ENCODE assay signal across 8 mouse cellular contexts in the genomic region with DNA sequence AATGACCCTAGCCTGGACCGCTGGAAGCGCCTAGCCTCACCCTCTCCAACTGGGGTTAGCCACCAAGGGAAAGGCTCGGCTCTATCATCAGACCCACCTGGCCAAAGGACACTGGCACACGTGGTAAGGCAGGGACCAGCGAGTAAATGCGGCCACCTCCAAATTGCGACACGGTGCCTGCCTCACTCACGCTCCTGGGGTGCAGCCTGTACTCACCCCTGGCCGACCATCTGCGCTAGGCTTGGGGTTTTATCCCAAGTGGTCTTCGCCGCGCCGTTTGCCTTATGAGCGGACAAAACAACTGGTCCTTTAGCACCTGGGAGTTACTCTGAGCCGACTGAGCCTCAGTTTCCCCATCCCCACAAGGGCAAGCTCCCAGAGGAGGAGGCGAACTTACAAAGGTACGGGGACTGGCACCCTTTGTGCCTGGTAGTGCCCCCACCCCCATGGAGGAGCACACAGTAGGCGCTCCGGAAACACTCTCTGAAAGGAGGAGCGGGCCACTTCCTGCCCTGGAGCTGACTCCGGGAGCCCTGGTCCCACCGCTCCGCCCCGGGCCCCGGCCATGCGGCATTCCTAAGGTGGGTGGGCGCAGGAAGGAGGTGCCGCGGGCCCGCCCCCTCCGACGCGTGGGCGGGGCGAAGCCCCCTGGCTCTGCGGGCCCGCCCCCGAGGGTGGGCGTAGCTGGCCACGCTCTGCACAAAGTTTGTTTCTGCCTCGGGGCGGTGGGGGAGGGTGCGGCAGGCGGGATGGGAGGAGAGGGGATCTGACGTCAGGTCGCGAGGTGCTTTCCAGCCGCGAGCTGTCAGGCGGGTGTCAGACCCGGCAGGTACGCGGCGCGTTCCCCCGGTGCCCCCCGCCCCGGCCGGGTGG. TPM values are rescaled to one million over a fixed set of nuclear protein-coding genes. Genes with fewer than 3 reads are reported as not detected.
DNase-seq lines count a peak whose midpoint lies in the region; ATAC-seq and TF ChIP-seq lines count a peak whose summit lies in the region.

A gene (plus strand): TSS at position 689 of the 873 bp plus-strand sequence.

- 2% methylated on average over 47 of the region's 61 CpGs for WGBS in forebrain, embryonic 16.5 days
- WGBS in hindbrain, embryonic 16.5 days, result 2% methylated on average over 56 of the region's 61 CpGs
- 2% methylated on average over 61 of the region's 61 CpGs for WGBS in liver, embryonic 12.5 days (ENCODE audit: insufficient replicate concordance)
- WGBS in thymus, adult 2 months, result 20% methylated on average over 60 of the region's 61 CpGs

- peak within 1 kb of the TSS; percentile 61 to 80 (median 79) for H3K4me3 ChIP-seq in CH12.LX (replicated peaks in 1 of 3; ENCODE audit: low read depth in 2 of 3, low read length in 2 of 3, poor library complexity in 1 of 3)
- H3K4me3 ChIP-seq in forebrain, embryonic 16.5 days (replicated peaks; ENCODE audit: low read length), result peak within 1 kb of the TSS; percentile 75
- H3K4me3 ChIP-seq in hindbrain, embryonic 16.5 days (ENCODE audit: low read length), result peak within 1 kb of the TSS; percentile 66
- peak within 1 kb of the TSS; percentile 83 for H3K4me3 ChIP-seq in liver, embryonic 12.5 days
- H3K4me3 ChIP-seq in thymus, adult 2 months (ENCODE audit: control insufficient read depth, insufficient read depth, low read length), result peak within 1 kb of the TSS; percentile 68

- dilution Hi-C loops in CH12.LX (cut with MboI; ENCODE audit: extremely low pct_ligation_motif_present, extremely low pct_unique_long_range_greater_than_20kb, low sequenced_read_pairs), result no loop called here

- ATAC-seq in forebrain, embryonic 16.5 days, result peak; percentile 72
- peak; percentile 69 for ATAC-seq in hindbrain, embryonic 16.5 days
- ATAC-seq in liver, embryonic 12.5 days, result peak; percentile 77
- no peak for ATAC-seq in cerebellum, adult (ENCODE audit: insufficient number of reproducible peaks, low FRiP score, low TSS enrichment)

- in situ Hi-C loops in CH12.LX (cut with MboI; ENCODE audit: low pct_ligation_motif_present, low pct_unique_long_range_greater_than_20kb, low sequenced_read_pairs), result no loop called here

- TF ChIP-seq POLR2A in CH12.LX (IDR thresholded peaks at IDR 0.05; ENCODE audit: low read depth, low read length), result peak; percentile 49; the same call in 1 of the 2 replicates
- 0 out of 2 replicates have a peak, but pooled peaks have one; percentile 16 for TF ChIP-seq POLR2A in thymus, adult 2 months (IDR thresholded peaks at IDR 0.05; ENCODE audit: control insufficient read depth, extremely low read depth, insufficient read depth, low read length, poor library complexity)

- H3K79me2 ChIP-seq in CH12.LX (replicated peaks; ENCODE audit: control insufficient read depth, extremely low read depth, insufficient read depth, poor library complexity, severe bottlenecking), result peaks cover 18% of the 10 kb centered on the region; the same call in 1 of the 2 replicates

- TF ChIP-seq CTCF in CH12.LX (conservative IDR thresholded peaks at IDR 0.05 in 1 of 2, IDR thresholded peaks at IDR 0.05 in 1 of 2; ENCODE audit: low read depth in 2 of 2, low read length in 2 of 2), result no peak
- 0 out of 2 replicates have a peak, but pooled peaks have one; percentile 65 for TF ChIP-seq CTCF in thymus, adult 2 months (IDR thresholded peaks at IDR 0.05; ENCODE audit: borderline replicate concordance, control insufficient read depth, extremely low read depth, insufficient read depth, low read length, poor library complexity)

- no peak for TF ChIP-seq EP300 in CH12.LX (IDR thresholded peaks at IDR 0.05; ENCODE audit: low read length)

- H3K36me3 ChIP-seq in CH12.LX (replicated peaks in 1 of 2; ENCODE audit: control insufficient read depth in 1 of 2, insufficient read depth in 1 of 2, low read length in 1 of 2), result peaks cover 0 to 21% of the 10 kb centered on the region in 2 experiments
- H3K36me3 ChIP-seq in forebrain, embryonic 16.5 days (ENCODE audit: control insufficient read depth, insufficient read depth), result no peaks in the 10 kb centered on the region
- H3K36me3 ChIP-seq in hindbrain, embryonic 16.5 days (ENCODE audit: control insufficient read depth, insufficient read depth, low read length), result no peaks in the 10 kb centered on the region
- peaks cover 38% of the 10 kb centered on the region for H3K36me3 ChIP-seq in liver, embryonic 12.5 days
- no peaks in the 10 kb centered on the region for H3K36me3 ChIP-seq in thymus, adult 2 months (ENCODE audit: control insufficient read depth, insufficient read depth, low read length)

- TF ChIP-seq RAD21 in CH12.LX (IDR thresholded peaks at IDR 0.05; ENCODE audit: low read depth, low read length), result no peak

- no peak within 1 kb of the TSS for H3K27ac ChIP-seq in CH12.LX (ENCODE audit: insufficient read depth, low read depth)
- peak within 1 kb of the TSS; percentile 82 for H3K27ac ChIP-seq in forebrain, embryonic 16.5 days (ENCODE audit: low read length)
- peak within 1 kb of the TSS; percentile 84 for H3K27ac ChIP-seq in hindbrain, embryonic 16.5 days (ENCODE audit: low read depth, low read length)
- peak within 1 kb of the TSS; percentile 76 for H3K27ac ChIP-seq in liver, embryonic 12.5 days
- H3K27ac ChIP-seq in thymus, adult 2 months (ENCODE audit: control insufficient read depth, insufficient read depth, low read length), result peak within 1 kb of the TSS; percentile 34

- peak; percentile 78 for DNase-seq in CH12.LX (ENCODE audit: extremely low read depth)
- DNase-seq in adrenal gland, adult 8-10 months, result peak; percentile 18
- peak; percentile 72 to 81 for DNase-seq in natural killer cell, adult 2 months (ENCODE audit: low spot score in 2 of 2)
- DNase-seq in thymus, adult 2 months, result peak; percentile 86

- peak within 1 kb of the TSS; percentile 55 for H3K4me2 ChIP-seq in CH12.LX (ENCODE audit: insufficient read depth, low read depth, poor library complexity, severe bottlenecking)
- peak within 1 kb of the TSS; percentile 88 for H3K4me2 ChIP-seq in forebrain, embryonic 16.5 days (ENCODE audit: low read length)
- peak within 1 kb of the TSS; percentile 98 for H3K4me2 ChIP-seq in hindbrain, embryonic 16.5 days (ENCODE audit: low read length)
- peak within 1 kb of the TSS; percentile 99 for H3K4me2 ChIP-seq in liver, embryonic 12.5 days

- H3K4me1 ChIP-seq in CH12.LX (ENCODE audit: control insufficient read depth in 1 of 2, insufficient read depth in 2 of 2), result peaks cover 4 to 37% of the 10 kb centered on the region in 2 experiments
- peaks cover 42% of the 10 kb centered on the region for H3K4me1 ChIP-seq in forebrain, embryonic 16.5 days (replicated peaks; ENCODE audit: control insufficient read depth, insufficient read depth, low read length)
- H3K4me1 ChIP-seq in hindbrain, embryonic 16.5 days (ENCODE audit: control insufficient read depth, insufficient read depth, low read depth, low read length), result peaks cover 29% of the 10 kb centered on the region
- H3K4me1 ChIP-seq in liver, embryonic 12.5 days, result peaks cover 63% of the 10 kb centered on the region
- peaks cover 17% of the 10 kb centered on the region for H3K4me1 ChIP-seq in thymus, adult 2 months (replicated peaks; ENCODE audit: control insufficient read depth, insufficient read depth, low read length)

- no peaks in the 10 kb centered on the region for H3K9me3 ChIP-seq in CH12.LX (replicated peaks; ENCODE audit: low read length)
- H3K9me3 ChIP-seq in forebrain, embryonic 16.5 days (ENCODE audit: control insufficient read depth, low read length), result no peaks in the 10 kb centered on the region
- no peaks in the 10 kb centered on the region for H3K9me3 ChIP-seq in hindbrain, embryonic 16.5 days (ENCODE audit: control insufficient read depth, low read length)
- H3K9me3 ChIP-seq in liver, embryonic 12.5 days (replicated peaks), result 0 out of 2 replicates have a peak, but pooled peaks cover 4% of the 10 kb centered on the region

- no peaks in the 10 kb centered on the region for H3K27me3 ChIP-seq in CH12.LX (replicated peaks)
- no peaks in the 10 kb centered on the region for H3K27me3 ChIP-seq in forebrain, embryonic 16.5 days (replicated peaks; ENCODE audit: control insufficient read depth, insufficient read depth, low read length)
- peaks cover 19% of the 10 kb centered on the region for H3K27me3 ChIP-seq in hindbrain, embryonic 16.5 days (replicated peaks; ENCODE audit: control insufficient read depth, insufficient read depth, low read length)
- H3K27me3 ChIP-seq in liver, embryonic 12.5 days (replicated peaks), result no peaks in the 10 kb centered on the region
- no peaks in the 10 kb centered on the region for H3K27me3 ChIP-seq in thymus, adult 2 months (ENCODE audit: control insufficient read depth, insufficient read depth, low read length)

- H3K9ac ChIP-seq in CH12.LX (ENCODE audit: insufficient read depth, low read depth), result peak within 1 kb of the TSS; percentile 65
- H3K9ac ChIP-seq in forebrain, embryonic 16.5 days (replicated peaks; ENCODE audit: low read depth, low read length), result peak within 1 kb of the TSS; percentile 72
- H3K9ac ChIP-seq in hindbrain, embryonic 16.5 days (ENCODE audit: low read depth, low read length), result peak within 1 kb of the TSS; percentile 74
- peak within 1 kb of the TSS; percentile 81 for H3K9ac ChIP-seq in liver, embryonic 12.5 days

TF ChIP-seq in CH12.LX, 34 proteins besides CTCF, POLR2A, EP300 and RAD21 (continues in another document):
- TF ChIP-seq TCF12 (IDR thresholded peaks at IDR 0.05; ENCODE audit: low read depth, low read length) (peak; percentile 36), RCOR1 (conservative IDR thresholded peaks at IDR 0.05; ENCODE audit: low read depth, low read length) (no peak), MEF2A (IDR thresholded peaks at IDR 0.05; ENCODE audit: borderline replicate concordance, low read depth, low read length) (0 out of 2 replicates have a peak, but pooled peaks have one; percentile 39), CHD2 (IDR thresholded peaks at IDR 0.05; ENCODE audit: low read length) (peak; percentile 76), BHLHE40 (IDR thresholded peaks at IDR 0.05; ENCODE audit: low read depth, low read length) (no peak), ETS1 (conservative IDR thresholded peaks at IDR 0.05; ENCODE audit: low read depth, low read length) (no peak), ZNF384 (IDR thresholded peaks at IDR 0.05; ENCODE audit: low read depth, low read length) (no peak), PAX5 (IDR thresholded peaks at IDR 0.05; ENCODE audit: low read length) (no peak), MAZ (IDR thresholded peaks at IDR 0.05; ENCODE audit: low read depth, low read length) (0 out of 2 replicates have a peak, but pooled peaks have one; percentile 48), CHD1 (IDR thresholded peaks at IDR 0.05; ENCODE audit: low read depth, low read length) (no peak)

RNA-seq across cellular contexts. Expression of the gene that starts here (rescaled TPM):
- total RNA-seq in CH12.LX (2012; rRNA removed) (10.4 and 12.2 TPM in 2 replicates), CH12.LX (2014; rRNA removed) (10.3 TPM in 2 replicates)
- 11.1 and 11.3 TPM in 2 replicates for polyA plus RNA-seq in CH12.LX (2012; ENCODE audit: insufficient read length, low read depth)
- 1 to 10 TPM; 2.4 to 4.0 (median 3.8) TPM for total RNA-seq in adrenal gland, adult 8-10 months (2022)
- polyA plus RNA-seq in forebrain, embryonic 16.5 days (2015; fragmentation: Nextera tagmentation; extraction: Ambion mirVana), result 33.1 and 39.1 TPM in 2 replicates
- polyA plus RNA-seq in hindbrain, embryonic 16.5 days (2015; fragmentation: Nextera tagmentation; extraction: Ambion mirVana), result 16.0 and 20.4 TPM in 2 replicates
- 15.4 and 16.2 TPM in 2 replicates for polyA plus RNA-seq in liver, embryonic 12.5 days (2016; fragmentation: Nextera tagmentation; extraction: Ambion mirVana)
- 28.7 and 37.2 TPM in 2 replicates for polyA plus RNA-seq in thymus, adult 2 months (2012; rRNA removed)

Comparison
In these comparisons a context has a peak if more than half of its experiments do, and no peak if none do; other contexts are left out.
1. DNase-seq: peak in every context shown above with its lines; median percentile 86 in thymus, adult 2 months; 78 in CH12.LX; 76 in natural killer cell, adult 2 months; 18 in adrenal gland, adult 8-10 months.